Mouse (Mus musculus) liver, postnatal 0 days (tissue): Measurements from ENCODE around the gene Frk. TPM values are rescaled to one million over a fixed set of nuclear protein-coding genes. Genes with fewer than 3 reads are reported as not detected.
A peak's percentile ranks its signal among the peaks of the same experiment; 100 is the strongest.

ENCODE experiments used
- ATAC-seq: fragments of 200-750 bp; cut with Nextera tagmentation; 2 replicates; pipeline ENCODE4 v1.8.0; 2017; ENCODE audit warnings: mild to moderate bottlenecking, moderate library complexity
- DNase-seq: peaks from one replicate; pipeline ENCODE4 v3.0.0-alpha.2; 2016
- H3K27ac ChIP-seq: fragments of 300-500 bp; sonication (generic); 2 replicates; pipeline ENCODE4 v1.5.1; 2014; ENCODE audit warnings: antibody characterized with exemption, moderate library complexity, mild to moderate bottlenecking, low read depth
- H3K27me3 ChIP-seq: fragments of 300-500 bp; sonication (generic); 2 replicates; pipeline ENCODE4 v1.6.1; 2014; ENCODE audit warnings: low read length, control low read depth, mixed read lengths; ENCODE audit not compliant: insufficient read depth
- H3K36me3 ChIP-seq: fragments of 300-500 bp; sonication (generic); replicated peaks from 2 replicates; pipeline ENCODE4 v1.6.1; 2014; ENCODE audit warnings: mild to moderate bottlenecking, control low read depth, low read length, moderate library complexity, mixed read lengths; ENCODE audit not compliant: insufficient read depth
- H3K4me1 ChIP-seq: fragments of 300-500 bp; sonication (generic); 2 replicates; pipeline ENCODE4 v1.6.1; 2014; ENCODE audit warnings: antibody characterized with exemption, mild to moderate bottlenecking, control low read depth; ENCODE audit not compliant: insufficient read depth
- H3K4me2 ChIP-seq: fragments of 300-500 bp; sonication (generic); 2 replicates; pipeline ENCODE4 v1.6.1; 2014; ENCODE audit warnings: low read depth, mild to moderate bottlenecking, low read length, moderate library complexity, mixed read lengths
- H3K4me3 ChIP-seq: fragments of 300-500 bp; sonication (generic); 2 replicates; pipeline ENCODE4 v1.5.1; 2014; ENCODE audit warnings: low read depth, low read length
- H3K9ac ChIP-seq: fragments of 300-500 bp; sonication (generic); replicated peaks from 2 replicates; pipeline ENCODE4 v1.6.1; 2014; ENCODE audit warnings: mild to moderate bottlenecking, moderate library complexity
- H3K9me3 ChIP-seq: fragments of 300-500 bp; sonication (generic); 2 replicates; pipeline ENCODE4 v1.6.1; 2016; ENCODE audit warnings: mild to moderate bottlenecking, control low read depth, low read length, mixed read lengths
- CTCF ChIP-seq: sonication (generic); IDR thresholded peaks from 2 replicates; pipeline ENCODE4 v1.5.1; 2016; ENCODE audit warnings: antibody characterized with exemption, low read depth
- EP300 ChIP-seq: IDR thresholded peaks from 2 replicates; pipeline ENCODE4 v1.6.1; 2016; ENCODE audit warnings: antibody characterized with exemption, low read depth, mild to moderate bottlenecking
- WGBS: fragments of 180-500 bp; shearing (Covaris S2); extraction: QIAGEN DNeasy Blood & Tissue Kit; methylation state at CpG from one replicate; pipeline ENCODE4 v1.1.7; 2014; ENCODE audit not compliant: insufficient replicate concordance; 5-methylcytosine and 5-hydroxymethylcytosine counted together
- polyA plus RNA-seq: library from polyadenylated mRNA; unstranded; fragments of >200 nt; fragmentation: Nextera tagmentation; extraction: Ambion mirVana; gene quantifications from 2 replicates; pipeline ENCODE4 v1.2.1, GENCODE M21; 2015

Frk gene
- polyA plus RNA-seq, 1 experiment from 2014 or later = 0.99 TPM

DNA sequence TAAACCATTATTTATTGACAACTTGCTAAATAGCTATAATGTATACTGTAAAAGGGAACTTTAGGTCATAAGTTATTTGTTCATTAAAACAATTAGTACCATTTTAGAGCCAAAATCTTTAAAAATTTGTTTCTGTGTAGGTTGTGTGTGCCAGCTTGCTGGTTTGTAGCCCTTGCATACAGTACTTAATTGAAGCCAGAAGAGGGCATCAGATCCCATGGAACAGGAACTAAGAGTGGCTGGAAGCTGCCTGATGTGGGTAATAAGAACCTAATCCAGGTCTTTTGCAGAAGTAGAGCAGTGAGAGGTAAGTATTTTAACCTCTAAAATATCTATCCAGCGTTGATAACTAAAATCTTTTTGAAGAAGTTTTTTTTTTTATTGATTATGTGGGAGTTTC lies 155.0 kb downstream of the Frk start:
- WGBS = 51% methylated on average over 1 of the region's 1 CpGs
- TF ChIP-seq CTCF (peak; percentile 15; the same call in 1 of the 2 replicates), EP300 (no peak)

More for the DNA sequence above, 155.0 kb downstream of the Frk start:
- Histone ChIP-seq H3K9me3 (no peaks in the 10 kb centered on the region), H3K9ac (no peak overlapping the region), H3K27ac (no peak overlapping the region), H3K4me1 (no peaks in the 10 kb centered on the region), H3K4me2 (no peak overlapping the region), H3K27me3 (no peaks in the 10 kb centered on the region), H3K4me3 (no peak overlapping the region), H3K36me3 (no peaks in the 10 kb centered on the region)
- DNase-seq (no peak), ATAC-seq (no peak)

Other genes starting within 250 kb of the Frk start
- 20.7 and 21.0 TPM in 2 replicates for gene Tspyl1, start 201.2 kb upstream of the Frk start, polyA plus RNA-seq
- gene Tspyl4, start 186.0 kb upstream of the Frk start, polyA plus RNA-seq = 0.46 and 0.51 TPM in 2 replicates
- 0.06 and 0.08 TPM in 2 replicates for gene Col10a1, start 93.4 kb upstream of the Frk start, polyA plus RNA-seq
- 7.3 and 8.0 TPM in 2 replicates for gene Nt5dc1, start 64.8 kb upstream of the Frk start, polyA plus RNA-seq